Mouse (Mus musculus): ENCODE measurements around the gene Gm45213.
A peak's percentile ranks its signal among the peaks of the same experiment; 100 is the strongest.

The Gm45213 gene

DNA sequence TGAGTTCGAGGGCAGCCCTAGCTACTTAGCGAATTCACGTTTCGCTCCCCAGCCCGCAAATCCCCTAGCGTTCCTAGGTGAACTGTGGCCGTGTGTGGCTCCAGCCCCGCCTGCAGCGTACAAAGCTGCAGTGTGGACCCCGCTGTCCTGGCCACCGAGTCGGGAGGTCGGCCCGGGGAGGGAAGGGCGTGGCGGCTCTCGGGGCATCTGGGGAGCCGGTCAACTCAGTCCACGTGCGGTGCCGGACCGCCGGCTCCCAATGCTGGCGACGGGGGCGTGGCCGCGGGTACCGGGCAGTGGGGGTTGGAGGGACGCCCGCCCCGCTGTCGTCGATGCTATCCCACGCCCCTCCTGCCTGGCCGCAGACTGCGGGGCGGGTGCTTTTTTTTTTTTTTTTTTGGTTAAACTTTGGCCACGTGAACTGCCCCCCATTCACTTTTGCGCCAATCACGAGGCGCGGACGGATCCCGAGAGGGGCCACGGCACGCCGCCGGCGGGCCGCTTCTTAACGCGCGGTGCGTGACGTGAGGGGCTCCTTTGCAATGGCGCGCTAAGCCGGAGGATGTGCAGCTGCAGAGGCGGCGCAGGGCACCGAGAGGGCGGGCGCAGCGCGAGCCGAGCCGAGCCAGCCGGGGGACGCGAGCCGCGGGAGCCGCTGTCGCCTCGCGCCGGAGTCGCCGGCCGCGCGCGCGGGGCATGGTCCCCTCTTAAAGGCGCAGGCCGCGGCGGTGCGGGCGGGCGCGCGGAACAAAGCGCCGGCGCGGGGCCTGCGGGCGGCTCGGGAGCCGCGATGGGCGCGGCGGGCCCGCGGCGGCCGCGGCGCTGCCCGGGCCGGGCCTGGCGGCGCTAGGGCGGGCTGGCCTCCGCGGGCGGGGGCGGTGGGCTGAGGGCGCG is 65.8 kb downstream of the Gm45213 start, which contains the start of gene Chsy1:
Gene Chsy1, plus strand, starts transcription at position 555 of the 894 bp plus-strand sequence.
- peak; percentile 88 for DNase-seq

DNA sequence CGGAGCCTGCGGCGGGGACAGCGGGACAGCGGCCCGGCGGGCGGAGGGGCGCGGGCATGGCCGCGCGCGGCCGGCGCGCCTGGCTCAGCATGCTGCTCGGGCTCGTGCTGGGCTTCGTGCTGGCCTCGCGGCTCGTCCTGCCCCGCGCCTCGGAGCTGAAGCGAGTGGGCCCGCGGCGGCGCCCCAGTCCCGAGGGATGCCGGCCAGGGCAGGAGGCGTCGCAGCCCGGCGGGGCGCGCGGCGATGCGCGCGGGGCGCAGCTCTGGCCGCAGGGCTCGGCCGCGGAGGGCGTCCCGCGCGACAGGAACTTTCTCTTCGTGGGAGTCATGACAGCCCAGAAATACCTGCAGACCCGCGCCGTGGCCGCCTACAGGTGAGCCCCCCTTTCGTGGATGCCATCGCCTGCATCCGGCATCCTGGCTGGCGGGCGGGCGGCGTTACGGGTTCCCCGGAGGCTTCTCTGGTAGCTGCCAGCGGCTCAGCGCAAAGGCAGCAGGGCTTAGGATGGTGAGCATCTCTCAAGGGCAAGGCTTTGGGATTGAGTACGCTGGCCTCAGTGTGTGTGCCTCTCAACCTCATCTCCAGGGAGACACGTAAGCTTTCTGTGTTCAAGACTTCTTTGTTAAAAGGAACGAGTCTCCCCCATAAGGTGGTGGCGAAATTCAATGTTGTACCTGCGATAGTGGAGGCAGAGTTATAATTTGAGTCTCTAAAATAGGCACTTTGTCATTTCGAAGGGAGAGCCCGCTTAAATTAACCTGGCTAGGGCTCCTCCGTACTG is 66.6 kb downstream of the Gm45213 start:
- peak; percentile 56 for DNase-seq

DNA sequence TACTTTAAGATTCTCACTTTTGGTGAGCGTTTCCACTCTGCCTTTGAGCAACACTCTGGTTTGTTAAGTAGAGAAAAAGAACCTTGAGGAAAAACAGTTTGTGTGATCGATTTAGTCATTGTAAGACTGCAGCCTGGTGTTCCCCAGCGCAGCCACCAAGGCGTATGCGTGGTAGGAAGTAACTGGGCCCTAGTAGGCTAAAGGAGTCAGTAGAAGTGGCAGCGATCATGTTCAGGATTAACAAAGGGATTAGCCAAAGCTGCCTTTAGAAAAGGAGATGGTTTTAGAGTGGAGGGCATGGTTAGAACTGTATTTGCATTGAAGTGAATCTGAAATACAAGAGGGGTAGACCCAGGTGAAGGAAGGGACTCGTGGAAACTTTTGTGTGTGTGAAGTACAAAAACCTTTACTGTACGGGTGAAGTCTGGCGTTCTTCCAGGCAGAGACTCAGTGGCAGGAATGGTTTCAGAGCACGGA is 67.3 kb downstream of the Gm45213 start:
- DNase-seq: no peak

DNA sequence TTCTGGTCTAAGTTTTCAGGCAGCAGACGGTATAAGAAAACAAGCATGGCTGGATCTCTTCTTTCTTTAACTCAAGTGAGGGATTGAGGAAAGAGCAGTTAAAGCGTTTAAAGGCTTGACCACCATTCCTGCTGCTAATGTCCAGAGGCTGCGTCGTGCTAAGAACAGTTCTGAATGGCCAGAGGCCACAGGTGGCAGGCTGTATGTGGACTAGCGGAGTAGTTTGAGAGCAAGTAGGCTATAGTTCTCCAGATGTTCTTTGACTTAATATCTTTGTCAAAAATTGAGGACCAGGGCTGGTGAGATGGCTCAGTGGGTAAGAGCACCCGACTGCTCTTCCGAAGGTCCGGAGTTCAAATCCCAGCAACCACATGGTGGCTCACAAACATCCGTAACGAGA is 67.8 kb downstream of the Gm45213 start:
- DNase-seq: no peak
